11 mouse cellular contexts compared by ENCODE assay signal in the genomic region with DNA sequence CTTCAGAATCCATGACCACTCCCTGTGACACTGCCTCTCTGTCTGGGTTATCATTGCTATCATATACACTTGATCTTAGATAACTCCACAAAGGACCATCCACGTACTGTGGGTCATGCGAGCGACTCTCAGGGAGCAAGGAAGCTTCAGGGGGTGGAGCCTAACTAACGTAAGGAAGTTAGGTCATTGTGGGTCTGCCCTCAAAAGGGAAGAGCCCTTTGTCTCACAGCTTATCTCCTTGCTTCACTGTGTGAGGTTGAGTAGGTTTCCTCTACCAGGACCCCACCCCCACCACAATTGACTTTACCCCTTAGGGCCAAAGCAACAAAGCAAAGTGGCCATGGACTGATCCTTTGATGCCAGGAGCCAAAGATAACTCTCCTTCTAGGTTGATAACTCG. TPM values are rescaled to one million over a fixed set of nuclear protein-coding genes. Genes with fewer than 3 reads are reported as not detected.
DNase-seq lines count a peak whose midpoint lies in the region; ATAC-seq lines count a peak whose summit lies in the region.
"Had no signal": no experiment of that assay in that cellular context is flagged by ENCODE, and none has a peak within 500 bp of the region (broad histone marks: within the 10 kb centered on the region; RNA-seq: fewer than 3 reads in every experiment).

No protein-coding gene starts in this region.

- 61% methylated on average over 5 of the region's 5 CpGs for WGBS in hindbrain, embryonic 10.5 days
- 65% methylated on average over 5 of the region's 5 CpGs for WGBS in hindbrain, embryonic 13.5 days
- WGBS in macrophage (ENCODE audit: missing documents) = 12% methylated on average over 5 of the region's 5 CpGs

- H3K27me3 ChIP-seq in hindbrain, embryonic 10.5 days (ENCODE audit: insufficient read depth, poor library complexity, severe bottlenecking) = no peaks in the 10 kb centered on the region
- no peaks in the 10 kb centered on the region for H3K27me3 ChIP-seq in hindbrain, embryonic 13.5 days
- H3K27me3 ChIP-seq: embryonic facial prominence, embryonic 12.5 days; limb, embryonic 12.5 days had no signal

- no peak overlapping the region for H3K4me3 ChIP-seq in hindbrain, embryonic 10.5 days
- H3K4me3 ChIP-seq in hindbrain, embryonic 13.5 days = no peak overlapping the region
- no peak overlapping the region for H3K4me3 ChIP-seq in macrophage (ENCODE audit: inconsistent target)
- H3K4me3 ChIP-seq: embryonic facial prominence, embryonic 12.5 days; limb, embryonic 12.5 days had no signal

- no peaks in the 10 kb centered on the region for H3K9me3 ChIP-seq in hindbrain, embryonic 10.5 days
- no peaks in the 10 kb centered on the region for H3K9me3 ChIP-seq in hindbrain, embryonic 13.5 days

- no peak overlapping the region for H3K4me2 ChIP-seq in hindbrain, embryonic 13.5 days
- H3K4me2 ChIP-seq: embryonic facial prominence, embryonic 12.5 days; limb, embryonic 12.5 days had no signal

- H3K4me1 ChIP-seq in hindbrain, embryonic 10.5 days (replicated peaks) = peaks cover 35% of the 10 kb centered on the region
- H3K4me1 ChIP-seq in hindbrain, embryonic 13.5 days (replicated peaks) = peaks cover 23% of the 10 kb centered on the region

- no peak overlapping the region for H3K9ac ChIP-seq in hindbrain, embryonic 13.5 days
- H3K9ac ChIP-seq: embryonic facial prominence, embryonic 12.5 days; limb, embryonic 12.5 days had no signal

- H3K36me3 ChIP-seq in hindbrain, embryonic 10.5 days = no peaks in the 10 kb centered on the region
- no peaks in the 10 kb centered on the region for H3K36me3 ChIP-seq in hindbrain, embryonic 13.5 days
- H3K36me3 ChIP-seq in macrophage (ENCODE audit: inconsistent target) = no peaks in the 10 kb centered on the region
- H3K36me3 ChIP-seq: embryonic facial prominence, embryonic 12.5 days; limb, embryonic 12.5 days had no signal

- no peak for ATAC-seq in hindbrain, embryonic 13.5 days (ENCODE audit: low FRiP score)
- peak; percentile 74 to 81 for ATAC-seq in hematopoietic stem cell, adult 5-6 weeks (replicated peaks in 1 of 2; ENCODE audit: insufficient read depth in 1 of 2, low FRiP score in 2 of 2, low TSS enrichment in 1 of 2, low read depth in 1 of 2, poor library complexity in 2 of 2, severe bottlenecking in 2 of 2)
- ATAC-seq: hindbrain, embryonic 16.5 days had no signal

- peak overlapping the region; percentile 71; the same call in 1 of the 2 replicates for H3K27ac ChIP-seq in hindbrain, embryonic 10.5 days
- no peak overlapping the region for H3K27ac ChIP-seq in hindbrain, embryonic 13.5 days
- peak overlapping the region; percentile 25 for H3K27ac ChIP-seq in macrophage
- H3K27ac ChIP-seq: embryonic facial prominence, embryonic 12.5 days; limb, embryonic 12.5 days had no signal

- no peak for DNase-seq in hindbrain, embryonic 10.5 days (ENCODE audit: low spot score)
- DNase-seq in MEL-GATA-1-ER (ENCODE audit: extremely low read depth, low read depth) = peak; percentile 80
- DNase-seq in ovary, adult 18-20 months (ENCODE audit: low spot score) = no peak
- DNase-seq in adrenal gland, adult (ENCODE audit: inconsistent age in 2 of 2, low spot score in 1 of 2) = no peak
- no peak for DNase-seq in cerebellum, adult 11 months

- H3K79me2 ChIP-seq in macrophage (ENCODE audit: inconsistent target) = no peaks in the 10 kb centered on the region

RNA-seq across cellular contexts. Expression of gene Slc38a10, which starts 7.7 kb away (rescaled TPM):
- polyA plus RNA-seq in hindbrain, embryonic 10.5 days (2016; fragmentation: Nextera tagmentation; extraction: Ambion mirVana) = 99.1 and 114 TPM in 2 replicates
- 110 and 115 TPM in 2 replicates for polyA plus RNA-seq in hindbrain, embryonic 13.5 days (2015; fragmentation: Nextera tagmentation; extraction: Ambion mirVana)
- 39.1 and 44.8 TPM in 2 replicates for total RNA-seq in hematopoietic stem cell, adult 5-6 weeks (2017)
- 100 to 1,000 TPM in 9 of 26 experiments, 10 to 100 TPM in 17; 30.9 to 137 (median 79.0) TPM for total RNA-seq in macrophage (2018; cell fraction: chromatin; rRNA removed)
- 10 to 100 TPM; 45.6 to 99.5 (median 75.0) TPM for total RNA-seq in macrophage (2018; cell fraction: cytosol; rRNA removed)
- total RNA-seq in macrophage (2018; cell fraction: nucleus; rRNA removed) = 100 to 1,000 TPM in 22 of 26 experiments, 10 to 100 TPM in 4; 53.7 to 188 (median 139) TPM
- 67.7 to 97.9 TPM (median 71.0 TPM) in 3 replicates for polyA plus RNA-seq in macrophage (2018)
